Mouse (Mus musculus) liver, embryonic 18 days (tissue): Measurements from ENCODE around the gene Tas2r123. TPM values are rescaled to one million over a fixed set of nuclear protein-coding genes. Genes with fewer than 3 reads are reported as not detected.

Source experiments
- polyA plus RNA-seq: library from polyadenylated mRNA; depleted of rRNA; stranded (reverse); fragments of >200 nt; gene quantifications from 2 replicates; pipeline ENCODE4 v1.2.3, GENCODE M21; 2012; rRNA removed

Tas2r123 gene
- polyA plus RNA-seq, result not detected in 2 replicates

GRCm38 (mm10) chr6:132846842-132847241 is at the start of gene Tas2r123:
Gene Tas2r123 (plus strand): TSS chr6:132847142.

GRCm38 (mm10) chr6:132802518-132802917 is 44.4 kb upstream of the Tas2r123 start, which contains the start of gene Tas2r117:
Gene Tas2r117 (plus strand): TSS chr6:132802818.

GRCm38 (mm10) chr6:132855138-132855537 is 8.2 kb downstream of the Tas2r123 start, which contains the start of gene Tas2r116:
Gene Tas2r116 (plus strand): TSS chr6:132855438.

GRCm38 (mm10) chr6:132867708-132868107 is 20.8 kb downstream of the Tas2r123 start, which contains the start of gene Tas2r110:
Gene Tas2r110 (plus strand): TSS chr6:132868008.

GRCm38 (mm10) chr6:132892711-132893110 is 45.8 kb downstream of the Tas2r123 start, which contains the start of gene Tas2r113:
Gene Tas2r113 (plus strand): TSS chr6:132893011.

Other genes starting within 250 kb of the Tas2r123 start
- gene A630073D07Rik, start 195.6 kb upstream of the Tas2r123 start, polyA plus RNA-seq, result not detected in 2 replicates
- not detected in 2 replicates for gene Tas2r120, start 190.2 kb upstream of the Tas2r123 start, polyA plus RNA-seq
- gene Tas2r121, start 146.1 kb upstream of the Tas2r123 start, polyA plus RNA-seq, result not detected in 2 replicates
- gene Tas2r122, start 135.2 kb upstream of the Tas2r123 start, polyA plus RNA-seq, result not detected in 2 replicates
- not detected in 2 replicates for gene Tas2r115, start 109.1 kb upstream of the Tas2r123 start, polyA plus RNA-seq
- not detected in 2 replicates for gene Tas2r124, start 92.4 kb upstream of the Tas2r123 start, polyA plus RNA-seq
- gene Tas2r102, start 85.0 kb upstream of the Tas2r123 start, polyA plus RNA-seq, result not detected in 2 replicates
- not detected in 2 replicates for gene Tas2r136, start 69.0 kb upstream of the Tas2r123 start, polyA plus RNA-seq
- gene Tas2r117, start 44.3 kb upstream of the Tas2r123 start, polyA plus RNA-seq, result not detected in 2 replicates
- not detected in 2 replicates for gene Tas2r116, start 8.3 kb downstream of the Tas2r123 start, polyA plus RNA-seq
- not detected in 2 replicates for gene Tas2r110, start 20.9 kb downstream of the Tas2r123 start, polyA plus RNA-seq
- gene Tas2r113, start 45.9 kb downstream of the Tas2r123 start, polyA plus RNA-seq, result not detected in 2 replicates
- gene Tas2r125, start 62.5 kb downstream of the Tas2r123 start, polyA plus RNA-seq, result not detected in 2 replicates
- not detected in 2 replicates for gene Tas2r129, start 104.0 kb downstream of the Tas2r123 start, polyA plus RNA-seq
- gene Tas2r131, start 110.8 kb downstream of the Tas2r123 start, polyA plus RNA-seq, result not detected in 2 replicates
- not detected in 2 replicates for gene Tas2r109, start 133.8 kb downstream of the Tas2r123 start, polyA plus RNA-seq
- gene Tas2r103, start 190.0 kb downstream of the Tas2r123 start, polyA plus RNA-seq, result not detected in 2 replicates
- not detected in 2 replicates for gene Tas2r140, start 208.7 kb downstream of the Tas2r123 start, polyA plus RNA-seq